Mouse (Mus musculus) liver, postnatal 0 days (tissue): Measurements from ENCODE around the gene Pde1a.

Source experiments
- CTCF ChIP-seq: sonication (generic); IDR thresholded peaks from 2 replicates; pipeline ENCODE4 v1.5.1; 2016; ENCODE audit warnings: antibody characterized with exemption, low read depth
- EP300 ChIP-seq: IDR thresholded peaks from 2 replicates; pipeline ENCODE4 v1.6.1; 2016; ENCODE audit warnings: antibody characterized with exemption, low read depth, mild to moderate bottlenecking

DNA sequence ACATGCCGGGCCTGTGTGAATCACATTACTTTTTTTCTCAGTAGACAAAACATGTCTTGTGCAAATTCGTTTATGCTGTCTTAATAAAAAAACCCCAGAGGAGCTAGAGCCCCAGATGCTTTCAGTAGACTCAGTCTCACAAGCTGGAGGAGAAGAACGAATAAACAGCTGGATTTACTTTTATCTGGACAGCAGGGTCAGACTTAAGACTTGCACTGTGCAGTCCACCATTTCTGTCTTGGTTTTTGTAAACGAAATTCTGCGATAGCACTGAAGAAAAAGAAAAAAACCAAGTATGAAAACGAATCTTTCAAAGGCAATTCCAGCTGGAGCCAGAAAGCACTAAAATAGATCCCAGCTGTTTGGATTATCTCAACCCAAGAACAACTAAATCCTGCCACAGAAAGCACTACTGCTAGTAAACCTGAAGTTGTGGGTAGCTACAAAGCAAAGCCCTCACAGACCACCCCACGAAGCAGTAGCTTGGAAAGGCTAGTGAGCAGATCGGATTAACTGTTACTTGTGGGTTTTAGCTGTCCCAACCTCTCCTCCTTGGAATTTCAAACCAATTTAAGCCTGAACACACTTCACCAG, 343.6 kb downstream of the Pde1a start:
- no peak for TF ChIP-seq EP300
- no peak for TF ChIP-seq CTCF
